Mouse (Mus musculus): ENCODE measurements at regions not wholly inside any gene's neighbourhood (a gene's known extent, or its start where the extent isn't known, plus 50 kb on each side); places are given as distances from the start of the nearest gene placed in this dataset.

- TF ChIP-seq CTCF (IDR thresholded peaks at IDR 0.05; ENCODE audit: borderline replicate concordance, insufficient read depth, low read depth, low read length) = no peak
- TF ChIP-seq POLR2A (IDR thresholded peaks at IDR 0.05; ENCODE audit: borderline replicate concordance, insufficient read depth, low read length) = no peak
Measured at GRCm38 (mm10) chr16:87040366-87040765, 313.6 kb upstream of the N6amt1 start.
